Comparison of ENCODE assay signal across 16 mouse cellular contexts in the genomic region with DNA sequence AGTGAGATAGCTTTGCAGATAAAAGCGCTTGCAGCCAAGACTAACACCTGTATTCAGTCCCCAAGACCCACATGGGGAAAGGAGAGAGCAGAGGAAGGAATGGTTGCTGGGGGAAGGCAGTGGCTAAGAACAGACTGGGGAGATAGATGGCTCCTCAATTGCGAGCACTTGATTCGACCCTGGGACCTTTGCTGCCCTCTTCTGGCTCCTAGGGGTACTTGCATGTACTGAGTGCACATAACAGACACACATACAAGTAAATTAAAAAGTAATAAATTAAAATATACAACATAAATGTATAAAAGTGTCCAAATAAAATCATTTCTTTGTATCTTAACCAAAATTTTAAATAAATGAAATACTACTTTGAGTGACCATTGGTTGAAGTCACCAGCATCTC.
DNase-seq lines count a peak whose midpoint lies in the region; ATAC-seq and TF ChIP-seq lines count a peak whose summit lies in the region.
"Had no signal": no experiment of that assay in that cellular context is flagged by ENCODE, and none has a peak within 500 bp of the region (broad histone marks: within the 10 kb centered on the region; RNA-seq: fewer than 3 reads in every experiment).

No protein-coding gene starts in this region.

- H3K9ac ChIP-seq in MEL (ENCODE audit: control insufficient read depth, low read depth, low read length, poor library complexity, severe bottlenecking): no peak overlapping the region
- H3K9ac ChIP-seq in stomach, postnatal 0 days (ENCODE audit: low read length): no peak overlapping the region
- H3K9ac ChIP-seq: limb, embryonic 13.5 days; neural tube, embryonic 15.5 days had no signal

- TF ChIP-seq EP300 in MEL (IDR thresholded peaks at IDR 0.05; ENCODE audit: low read depth in 1 of 2, low read length in 2 of 2): no peak
- TF ChIP-seq EP300 in stomach, postnatal 0 days (optimal IDR thresholded peaks at IDR 0.05): no peak

- H3K27me3 ChIP-seq in testis, adult 2 months (ENCODE audit: control insufficient read depth, insufficient read depth, low read length): no peaks in the 10 kb centered on the region
- H3K27me3 ChIP-seq in MEL (ENCODE audit: control insufficient read depth in 1 of 2, insufficient read depth in 2 of 2, low read length in 2 of 2): no peaks in the 10 kb centered on the region
- no peaks in the 10 kb centered on the region for H3K27me3 ChIP-seq in stomach, postnatal 0 days (ENCODE audit: control insufficient read depth, insufficient read depth, low read length)
- H3K27me3 ChIP-seq: limb, embryonic 13.5 days; megakaryocyte, embryonic 14.5 days; neural tube, embryonic 15.5 days had no signal

- no peak for TF ChIP-seq POLR2A in testis, adult 2 months (IDR thresholded peaks at IDR 0.05; ENCODE audit: control insufficient read depth, low read depth, low read length)
- no peak for TF ChIP-seq POLR2A in MEL (IDR thresholded peaks at IDR 0.05; ENCODE audit: control insufficient read depth in 1 of 2, insufficient read depth in 1 of 2, low read depth in 1 of 2, low read length in 2 of 2, poor library complexity in 1 of 2)

- peak; percentile 27 for TF ChIP-seq RAD21 in MEL (IDR thresholded peaks at IDR 0.05; ENCODE audit: low read depth, low read length)

- ATAC-seq in stomach, postnatal 0 days (ENCODE audit: low FRiP score, low TSS enrichment): no peak
- ATAC-seq in CD4-positive, CD25-positive, alpha-beta regulatory T cell, adult 4 months: no peak

- H3K4me2 ChIP-seq in stomach, postnatal 0 days (replicated peaks; ENCODE audit: low read depth): no peak overlapping the region
- H3K4me2 ChIP-seq: heart, embryonic 11.5 days; limb, embryonic 13.5 days; neural tube, embryonic 15.5 days had no signal

- H3K4me1 ChIP-seq in testis, adult 2 months (ENCODE audit: control insufficient read depth, insufficient read depth, low read length): no peaks in the 10 kb centered on the region
- H3K4me1 ChIP-seq in MEL (ENCODE audit: control insufficient read depth in 1 of 2, insufficient read depth in 2 of 2, low read length in 2 of 2): no peaks in the 10 kb centered on the region
- H3K4me1 ChIP-seq in stomach, postnatal 0 days (replicated peaks; ENCODE audit: control insufficient read depth, insufficient read depth): no peaks in the 10 kb centered on the region
- H3K4me1 ChIP-seq: limb, embryonic 13.5 days; megakaryocyte, embryonic 14.5 days; neural tube, embryonic 15.5 days had no signal

- H3K9me3 ChIP-seq in MEL (replicated peaks; ENCODE audit: insufficient read depth, low read length): no peaks in the 10 kb centered on the region
- H3K9me3 ChIP-seq in stomach, postnatal 0 days (ENCODE audit: control insufficient read depth, low read length): no peaks in the 10 kb centered on the region
- H3K9me3 ChIP-seq: neural tube, embryonic 15.5 days had no signal

- H3K27ac ChIP-seq in layer of hippocampus, adult 2 months: no peak overlapping the region; the same call in 1 of the 2 replicates
- no peak overlapping the region for H3K27ac ChIP-seq in testis, adult 2 months (ENCODE audit: control insufficient read depth, insufficient read depth, low read depth, low read length)
- H3K27ac ChIP-seq in MEL (ENCODE audit: control insufficient read depth, low read depth, low read length): no peak overlapping the region
- no peak overlapping the region for H3K27ac ChIP-seq in stomach, postnatal 0 days (replicated peaks)
- H3K27ac ChIP-seq: limb, embryonic 13.5 days; neural tube, embryonic 15.5 days had no signal

- no peaks in the 10 kb centered on the region for H3K79me2 ChIP-seq in MEL (ENCODE audit: control insufficient read depth, insufficient read depth, low read length, poor library complexity)

- no peak overlapping the region for H3K4me3 ChIP-seq in layer of hippocampus, adult 2 months
- H3K4me3 ChIP-seq in testis, adult 2 months (ENCODE audit: control insufficient read depth, low read depth, low read length): no peak overlapping the region
- H3K4me3 ChIP-seq in MEL (ENCODE audit: control insufficient read depth in 1 of 2, insufficient read depth in 1 of 2, low read depth in 2 of 2, low read length in 2 of 2): no peak overlapping the region
- H3K4me3 ChIP-seq in stomach, postnatal 0 days (ENCODE audit: low read depth, low read length): no peak overlapping the region
- H3K4me3 ChIP-seq: limb, embryonic 13.5 days; megakaryocyte, embryonic 14.5 days; neural tube, embryonic 15.5 days had no signal

- no peak for DNase-seq in layer of hippocampus, adult 2 months (ENCODE audit: low spot score in 2 of 2)
- no peak for DNase-seq in layer of hippocampus, postnatal 36 days
- no peak for DNase-seq in testis, postnatal 10 days (ENCODE audit: low spot score)
- DNase-seq in MEL (ENCODE audit: low read depth, low spot score): peak; percentile 20
- no peak for DNase-seq in stomach, postnatal 0 days (ENCODE audit: low spot score)
- DNase-seq in adrenal gland, postnatal 36 days: no peak
- DNase-seq: cerebellum, adult 18-20 months; gastrocnemius, postnatal 25 days; heart, postnatal 36 days; kidney, adult 9 months had no signal

- TF ChIP-seq CTCF in layer of hippocampus, adult 2 months (conservative IDR thresholded peaks at IDR 0.05): peak; percentile 70
- 0 out of 2 replicates have a peak, but pooled peaks have one; percentile 23 for TF ChIP-seq CTCF in testis, adult 2 months (IDR thresholded peaks at IDR 0.05; ENCODE audit: control insufficient read depth, insufficient read depth, insufficient replicate concordance, low read depth, low read length)
- peak; percentile 25 to 37 (median 33); a peak in 4 of 6 replicates for TF ChIP-seq CTCF in MEL (IDR thresholded peaks at IDR 0.05 in 2 of 3, conservative IDR thresholded peaks at IDR 0.05 in 1 of 3; ENCODE audit: control insufficient read depth in 1 of 3, insufficient read depth in 1 of 3, low read depth in 2 of 3, low read length in 3 of 3, poor library complexity in 1 of 3, severe bottlenecking in 1 of 3)
- TF ChIP-seq CTCF in stomach, postnatal 0 days (IDR thresholded peaks at IDR 0.05; ENCODE audit: low read depth): peak; percentile 20; the same call in 1 of the 2 replicates

- 69% methylated on average over 3 of the region's 3 CpGs for WGBS in stomach, postnatal 0 days

- H3K36me3 ChIP-seq in testis, adult 2 months (ENCODE audit: control insufficient read depth, insufficient read depth, low read length): no peaks in the 10 kb centered on the region
- H3K36me3 ChIP-seq in MEL (ENCODE audit: control insufficient read depth in 1 of 2, insufficient read depth in 2 of 2, low read length in 2 of 2): no peaks in the 10 kb centered on the region
- no peaks in the 10 kb centered on the region for H3K36me3 ChIP-seq in stomach, postnatal 0 days (ENCODE audit: control insufficient read depth, insufficient read depth, low read length)
- H3K36me3 ChIP-seq: limb, embryonic 13.5 days; neural tube, embryonic 15.5 days had no signal

TF ChIP-seq in MEL, 35 proteins besides CTCF, POLR2A, EP300 and RAD21:
- TF ChIP-seq SMC3 (IDR thresholded peaks at IDR 0.05; ENCODE audit: low read depth, low read length): peak; percentile 35
- TF ChIP-seq POLR2AphosphoS2 (IDR thresholded peaks at IDR 0.05; ENCODE audit: low read length): no peak

Comparison
In these comparisons a context has a peak if more than half of its experiments do, and no peak if none do; other contexts are left out.
1. CTCF ChIP-seq: peak in every context shown above with its lines; median percentile 70 in layer of hippocampus, adult 2 months; 33 in MEL; 23 in testis, adult 2 months; 20 in stomach, postnatal 0 days.